Mouse (Mus musculus) gastrocnemius, adult 2 months (tissue): ENCODE measurements at regions not wholly inside any gene's neighbourhood (a gene's known extent, or its start where the extent isn't known, plus 50 kb on each side); places are given as distances from the start of the nearest gene placed in this dataset.

ENCODE experiments used
- DNase-seq: peaks from one replicate; pipeline ENCODE4 v3.0.0; 2022
- H3K27ac ChIP-seq: fragments of 200-600 bp; 2 replicates; pipeline ENCODE4 v1.8.1; 2022; ENCODE audit warnings: mild to moderate bottlenecking
- H3K4me3 ChIP-seq: fragments of 200-600 bp; 2 replicates; pipeline ENCODE4 v1.8.1; 2022; ENCODE audit warnings: mild to moderate bottlenecking, moderate library complexity
- CTCF ChIP-seq: fragments of 200-600 bp; IDR thresholded peaks from 2 replicates; pipeline ENCODE4 v1.8.1; 2022; ENCODE audit warnings: antibody characterized with exemption, mild to moderate bottlenecking, moderate library complexity
- intact Hi-C: fragments of 180-260 bp; cut with DNase I; formaldehyde crosslinking; loops from one replicate; pipeline ENCODE4 v1.15.1; 2025

GRCm38 (mm10) chr11:84611625-84611879 lies 86.2 kb upstream of the Lhx1 start:
- Histone ChIP-seq H3K4me3 (no peak overlapping the region), H3K27ac (no peak overlapping the region)
- DNase-seq, result no peak
- intact Hi-C loops, result no loop called here
- TF ChIP-seq CTCF, result no peak

- Histone ChIP-seq H3K4me3 (no peak overlapping the region), H3K27ac (no peak overlapping the region)
- no peak for DNase-seq
- TF ChIP-seq CTCF, result no peak
- intact Hi-C loops, result no loop called here
These were observed 85.7 kb upstream of the Lhx1 start for GRCm38 (mm10) chr11:84610774-84611624.

- Histone ChIP-seq H3K4me3 (no peak overlapping the region), H3K27ac (no peak overlapping the region)
- intact Hi-C loops, result no loop called here
- no peak for DNase-seq
- no peak for TF ChIP-seq CTCF
These were observed 79.4 kb upstream of the Lhx1 start for GRCm38 (mm10) chr11:84604781-84605180.

GRCm38 (mm10) chr11:84599267-84599841 lies 74.0 kb upstream of the Lhx1 start:
- no peak for DNase-seq
- intact Hi-C loops, result no loop called here

DNA sequence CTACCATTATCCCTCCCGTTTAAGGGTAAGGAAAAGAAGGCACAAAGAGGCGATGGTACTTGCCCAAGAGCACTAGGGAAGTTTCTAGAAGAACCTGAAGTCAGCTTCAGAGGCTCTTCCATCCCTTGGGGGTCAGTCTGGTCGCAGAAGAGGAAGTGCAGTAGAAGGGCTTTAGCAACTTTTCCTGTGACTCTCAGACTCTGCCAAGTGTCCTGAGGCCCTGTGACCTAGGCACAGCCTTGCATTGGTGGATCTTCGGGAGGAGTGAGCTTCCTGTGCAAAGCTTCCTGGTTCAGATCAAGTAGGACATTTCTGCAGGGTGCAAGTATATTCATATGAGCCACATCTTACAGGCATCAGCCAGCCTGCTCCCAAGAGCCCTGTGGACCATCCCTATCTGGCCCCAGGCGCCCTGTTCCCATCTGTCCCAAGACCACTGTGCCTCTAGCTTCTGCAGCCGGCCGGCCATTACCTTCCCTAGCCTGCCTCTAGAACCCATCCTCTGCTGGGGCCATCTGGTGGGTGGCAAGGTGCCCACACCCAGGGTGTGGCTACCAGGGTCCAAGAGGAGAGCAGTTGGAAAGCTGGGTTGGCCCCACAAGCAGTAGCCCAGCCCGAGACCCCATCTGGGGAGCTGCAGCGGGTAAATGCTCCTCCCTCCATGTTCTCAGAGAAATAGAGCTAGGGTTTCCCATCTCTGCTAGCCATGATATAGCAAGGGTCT lies 72.4 kb upstream of the Lhx1 start:
- TF ChIP-seq CTCF, result no peak
- intact Hi-C loops, result no loop called here
- Histone ChIP-seq H3K27ac (no peak overlapping the region), H3K4me3 (no peak overlapping the region)
- DNase-seq, result no peak

More at GRCm38 (mm10) chr11:84599267-84599841, 74.0 kb upstream of the Lhx1 start:
- no peak overlapping the region for H3K27ac ChIP-seq
- no peak for TF ChIP-seq CTCF
- no peak overlapping the region for H3K4me3 ChIP-seq

- no peak overlapping the region for H3K4me3 ChIP-seq
- intact Hi-C loops, result no loop called here
- no peak for TF ChIP-seq CTCF
- no peak overlapping the region for H3K27ac ChIP-seq
- DNase-seq, result no peak
These were observed 67.5 kb upstream of the Lhx1 start for GRCm38 (mm10) chr11:84592715-84593339.

DNA sequence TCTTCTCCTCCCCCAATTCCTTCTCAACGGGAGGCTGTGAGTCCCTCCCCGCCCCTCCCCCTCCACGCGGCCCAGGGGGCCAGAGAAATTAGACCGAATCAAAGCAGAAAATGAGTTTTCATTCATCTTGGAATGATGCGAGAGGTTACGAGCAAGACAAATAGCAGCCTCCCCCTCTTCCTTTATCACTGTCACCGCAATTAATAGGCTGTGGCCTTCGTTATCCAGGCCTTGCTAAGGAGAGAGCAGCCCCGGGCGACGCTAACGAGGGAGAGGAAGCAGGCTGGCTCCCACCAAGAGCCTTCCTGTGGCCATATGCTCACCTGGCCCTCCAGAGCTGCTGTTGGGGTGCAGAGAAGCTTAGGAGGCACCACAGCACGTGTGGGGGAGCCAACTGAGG lies 61.8 kb upstream of the Lhx1 start:
- no peak for DNase-seq
- TF ChIP-seq CTCF, result no peak
- H3K27ac ChIP-seq, result no peak overlapping the region
- H3K4me3 ChIP-seq, result no peak overlapping the region
- intact Hi-C loops, result no loop called here

- TF ChIP-seq CTCF, result no peak
- DNase-seq, result no peak
These were observed 60.3 kb upstream of the Lhx1 start for GRCm38 (mm10) chr11:84585626-84586025.

DNA sequence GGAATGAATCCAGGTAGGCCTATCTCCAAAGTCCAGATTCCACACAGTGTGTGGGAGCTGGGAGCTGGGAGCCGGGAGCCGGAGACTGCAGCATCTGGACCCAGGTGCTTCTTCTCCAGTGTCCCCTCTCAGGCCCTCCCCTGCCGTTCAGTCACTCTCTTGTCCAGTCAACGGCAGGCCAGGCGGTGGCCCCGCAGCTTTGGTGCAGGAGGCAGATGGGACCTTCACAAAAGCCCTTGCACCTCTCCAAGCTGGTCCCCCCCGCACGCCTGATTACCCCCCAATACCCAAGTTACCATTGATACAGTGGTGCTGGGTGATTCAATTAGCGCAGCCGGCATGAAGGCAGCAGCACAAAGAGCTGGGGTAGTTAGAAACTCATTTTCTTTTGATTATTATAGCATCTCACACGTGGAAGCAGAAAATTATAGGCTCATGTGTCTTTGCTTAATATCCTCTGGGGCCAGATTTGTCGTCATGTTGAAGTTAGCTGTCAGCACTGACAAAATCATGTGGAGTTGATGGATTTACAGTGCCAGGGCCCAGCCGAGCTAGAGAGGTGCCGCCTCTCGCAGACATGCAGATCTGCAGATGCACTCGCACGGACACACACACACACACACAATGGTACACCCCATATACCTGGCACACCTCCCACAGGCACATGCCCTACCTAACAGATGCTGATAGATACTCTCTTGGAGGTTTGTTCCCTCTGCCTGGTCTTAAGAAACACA lies 53.6 kb upstream of the Lhx1 start:
- no peak for TF ChIP-seq CTCF
- no peak for DNase-seq
- H3K27ac ChIP-seq, result no peak overlapping the region
- intact Hi-C loops, result no loop called here
- no peak overlapping the region for H3K4me3 ChIP-seq

More at GRCm38 (mm10) chr11:84585626-84586025, 60.3 kb upstream of the Lhx1 start:
- Histone ChIP-seq H3K4me3 (no peak overlapping the region), H3K27ac (no peak overlapping the region)
- intact Hi-C loops, result no loop called here
